Mouse (Mus musculus) hindbrain, embryonic 11.5 days (tissue): ENCODE results near the gene Ormdl2. TPM values are rescaled to one million over a fixed set of nuclear protein-coding genes. Genes with fewer than 3 reads are reported as not detected.

Experiments used
- ATAC-seq: fragments of 200-750 bp; cut with Nextera tagmentation; 2 replicates; pipeline ENCODE4 v1.8.0; 2017; ENCODE audit warnings: mild to moderate bottlenecking, moderate TSS enrichment, moderate library complexity; ENCODE audit not compliant: low FRiP score
- DNase-seq: peaks from one replicate; pipeline ENCODE4 v3.0.0-alpha.2; 2015; ENCODE audit warnings: low spot score
- H3K27ac ChIP-seq: fragments of 300-500 bp; sonication (generic); 2 replicates; pipeline ENCODE4 v1.5.1; 2014; ENCODE audit warnings: mild to moderate bottlenecking, low read depth, low read length
- H3K27me3 ChIP-seq: fragments of 300-500 bp; sonication (generic); 2 replicates; pipeline ENCODE4 v1.6.1; 2014; ENCODE audit warnings: mild to moderate bottlenecking, low read length, moderate library complexity, mixed read lengths; ENCODE audit not compliant: control insufficient read depth, insufficient read depth
- H3K36me3 ChIP-seq: fragments of 300-500 bp; sonication (generic); 2 replicates; pipeline ENCODE4 v1.6.1; 2014; ENCODE audit warnings: mild to moderate bottlenecking, low read length, moderate library complexity, mixed read lengths; ENCODE audit not compliant: control insufficient read depth, insufficient read depth
- H3K4me1 ChIP-seq: fragments of 300-500 bp; sonication (generic); replicated peaks from 2 replicates; pipeline ENCODE4 v1.6.1; 2014; ENCODE audit warnings: low read length, mixed read lengths; ENCODE audit not compliant: control insufficient read depth, insufficient read depth
- H3K4me2 ChIP-seq: fragments of 300-500 bp; sonication (generic); replicated peaks from 2 replicates; pipeline ENCODE4 v1.6.1; 2014; ENCODE audit warnings: mild to moderate bottlenecking, low read depth, low read length
- H3K4me3 ChIP-seq: fragments of 300-500 bp; sonication (generic); 2 replicates; pipeline ENCODE4 v1.5.1; 2014; ENCODE audit warnings: low read depth, low read length
- H3K9ac ChIP-seq: fragments of 300-500 bp; sonication (generic); 2 replicates; pipeline ENCODE4 v1.6.1; 2014; ENCODE audit warnings: low read depth, low read length
- H3K9me3 ChIP-seq: fragments of 300-500 bp; sonication (generic); 2 replicates; pipeline ENCODE4 v1.6.1; 2016; ENCODE audit warnings: low read length; ENCODE audit not compliant: control insufficient read depth
- WGBS: fragments of 180-500 bp; shearing (Covaris S2); extraction: QIAGEN DNeasy Blood & Tissue Kit; methylation state at CpG from one replicate; pipeline ENCODE4 v1.1.7; 2014; 5-methylcytosine and 5-hydroxymethylcytosine counted together
- polyA plus RNA-seq: library from polyadenylated mRNA; unstranded; fragments of >200 nt; fragmentation: Nextera tagmentation; extraction: Ambion mirVana; gene quantifications from 2 replicates; pipeline ENCODE4 v1.2.1, GENCODE M21; 2014

The Ormdl2 gene
- polyA plus RNA-seq, 1 experiment from 2014 or later = 64.8 TPM

GRCm38 (mm10) chr10:128807018-128807417, 14.4 kb downstream of the Ormdl2 start:
- Histone ChIP-seq H3K27me3 (no peaks in the 10 kb centered on the region), H3K9ac (peak overlapping the region; percentile 35; the same call in 1 of the 2 replicates), H3K4me2 (peak overlapping the region; percentile 67), H3K4me3 (0 out of 2 replicates have a peak overlapping the region, but pooled peaks have one; percentile 10), H3K9me3 (no peaks in the 10 kb centered on the region), H3K4me1 (peaks cover 18% of the 10 kb centered on the region), H3K27ac (no peak overlapping the region), H3K36me3 (no peaks in the 10 kb centered on the region)
- ATAC-seq (no peak), DNase-seq (no peak)
- 99% methylated on average over 8 of the region's 8 CpGs for WGBS

GRCm38 (mm10) chr10:128806086-128806485, 15.4 kb downstream of the Ormdl2 start:
- H3K27ac ChIP-seq = no peak overlapping the region
- peak overlapping the region; percentile 83 for H3K4me3 ChIP-seq
- peak; percentile 13 for DNase-seq
- H3K27me3 ChIP-seq = no peaks in the 10 kb centered on the region
- no peaks in the 10 kb centered on the region for H3K9me3 ChIP-seq
- WGBS = 68% methylated on average over 6 of the region's 6 CpGs
- ATAC-seq = no peak
- peak overlapping the region; percentile 59 for H3K9ac ChIP-seq
- H3K4me1 ChIP-seq = peaks cover 18% of the 10 kb centered on the region
- H3K4me2 ChIP-seq = peak overlapping the region; percentile 67
- no peaks in the 10 kb centered on the region for H3K36me3 ChIP-seq

GRCm38 (mm10) chr10:128805092-128806000, 16.1 kb downstream of the Ormdl2 start:
- Histone ChIP-seq H3K36me3 (no peaks in the 10 kb centered on the region), H3K27ac (peak overlapping the region; percentile 94), H3K9ac (peak overlapping the region; percentile 85), H3K4me3 (peak overlapping the region; percentile 83), H3K4me2 (peak overlapping the region; percentile 67), H3K4me1 (peaks cover 18% of the 10 kb centered on the region), H3K27me3 (no peaks in the 10 kb centered on the region), H3K9me3 (no peaks in the 10 kb centered on the region)
- DNase-seq = peak; percentile 99
- under 1% methylated on average over 52 of the region's 70 CpGs for WGBS
- ATAC-seq = peak; percentile 94

- Histone ChIP-seq H3K9ac (peak within 1 kb of the TSS; percentile 85), H3K4me3 (peak within 1 kb of the TSS; percentile 83), H3K36me3 (no peaks in the 10 kb centered on the region), H3K9me3 (no peaks in the 10 kb centered on the region), H3K27ac (peak within 1 kb of the TSS; percentile 94), H3K4me2 (peak within 1 kb of the TSS; percentile 67), H3K27me3 (no peaks in the 10 kb centered on the region), H3K4me1 (peaks cover 18% of the 10 kb centered on the region)
- under 1% methylated on average over 26 of the region's 28 CpGs for WGBS
- ATAC-seq (peak; percentile 72), DNase-seq (peak; percentile 81)
These were observed 17.0 kb downstream of the Ormdl2 start, which contains the start of gene Tmem198b for GRCm38 (mm10) chr10:128804271-128805091. TSS of gene Tmem198b (minus strand) at chr10:128804370.

GRCm38 (mm10) chr10:128803771-128804270, 17.6 kb downstream of the Ormdl2 start, which contains the start of gene Dnajc14:
TSS of gene Dnajc14 (plus strand) at chr10:128804062.
- H3K4me2 ChIP-seq = peak within 1 kb of the TSS; percentile 67
- no peaks in the 10 kb centered on the region for H3K27me3 ChIP-seq
- H3K4me3 ChIP-seq = peak within 1 kb of the TSS; percentile 83
- DNase-seq (no peak), ATAC-seq (peak; percentile 6)
- WGBS = under 1% methylated on average over 14 of the region's 14 CpGs
- peaks cover 17% of the 10 kb centered on the region for H3K4me1 ChIP-seq
- H3K27ac ChIP-seq = peak within 1 kb of the TSS; percentile 94
- H3K9me3 ChIP-seq = no peaks in the 10 kb centered on the region
- peak within 1 kb of the TSS; percentile 85 for H3K9ac ChIP-seq
- no peaks in the 10 kb centered on the region for H3K36me3 ChIP-seq

GRCm38 (mm10) chr10:128803361-128803760, 18.1 kb downstream of the Ormdl2 start:
- H3K9me3 ChIP-seq = no peaks in the 10 kb centered on the region
- 22% methylated on average over 6 of the region's 6 CpGs for WGBS
- DNase-seq (no peak), ATAC-seq (no peak)
- no peaks in the 10 kb centered on the region for H3K36me3 ChIP-seq
- H3K9ac ChIP-seq = peak overlapping the region; percentile 85
- H3K27me3 ChIP-seq = no peaks in the 10 kb centered on the region
- H3K4me1 ChIP-seq = peaks cover 16% of the 10 kb centered on the region
- peak overlapping the region; percentile 83 for H3K4me3 ChIP-seq
- H3K4me2 ChIP-seq = peak overlapping the region; percentile 67
- peak overlapping the region; percentile 94; the same call in 1 of the 2 replicates for H3K27ac ChIP-seq

GRCm38 (mm10) chr10:128802956-128803355, 18.5 kb downstream of the Ormdl2 start:
- no peak overlapping the region for H3K4me3 ChIP-seq
- 0 out of 2 replicates have a peak overlapping the region, but pooled peaks have one; percentile 28 for H3K9ac ChIP-seq
- no peaks in the 10 kb centered on the region for H3K27me3 ChIP-seq
- WGBS = 53% methylated on average over 4 of the region's 4 CpGs
- H3K4me1 ChIP-seq = peaks cover 16% of the 10 kb centered on the region
- ATAC-seq = no peak
- no peaks in the 10 kb centered on the region for H3K9me3 ChIP-seq
- H3K4me2 ChIP-seq = no peak overlapping the region
- no peak overlapping the region for H3K27ac ChIP-seq
- no peaks in the 10 kb centered on the region for H3K36me3 ChIP-seq
- DNase-seq = no peak

- ATAC-seq = no peak
- Histone ChIP-seq H3K4me2 (no peak overlapping the region), H3K9me3 (no peaks in the 10 kb centered on the region), H3K9ac (no peak overlapping the region), H3K4me1 (peaks cover 10% of the 10 kb centered on the region), H3K4me3 (0 out of 2 replicates have a peak overlapping the region, but pooled peaks have one; percentile 4), H3K36me3 (no peaks in the 10 kb centered on the region), H3K27ac (no peak overlapping the region), H3K27me3 (no peaks in the 10 kb centered on the region)
- WGBS = 87% methylated on average over 16 of the region's 16 CpGs
- no peak for DNase-seq
These were observed 19.4 kb downstream of the Ormdl2 start for GRCm38 (mm10) chr10:128801981-128802495.
